Mouse (Mus musculus) right cerebral cortex, adult 2 months (tissue): ENCODE results near the gene Itgb6.

ENCODE experiments used
- DNase-seq, 2 experiments: peaks; one replicate each; pipeline ENCODE4 v3.0.0; 2021 to 2022; ENCODE audit warnings: low spot score in 2 of 2

Gene Itgb6

GRCm38 (mm10) chr2:60722514-60722913 is at the start of gene Itgb6:
Gene Itgb6 (minus strand): TSS chr2:60722643.
- peak; percentile 53 to 60 for DNase-seq

- no peak for DNase-seq
Observed at GRCm38 (mm10) chr2:60766420-60766819, 44.0 kb upstream of the Itgb6 start.

- DNase-seq = no peak
Observed at GRCm38 (mm10) chr2:60756218-60756617, 33.8 kb upstream of the Itgb6 start.

- no peak for DNase-seq
Observed at GRCm38 (mm10) chr2:60755101-60755500, 32.7 kb upstream of the Itgb6 start.

- DNase-seq = no peak
Observed at GRCm38 (mm10) chr2:60751274-60751673, 28.8 kb upstream of the Itgb6 start.

GRCm38 (mm10) chr2:60750591-60750990 is 28.1 kb upstream of the Itgb6 start:
- no peak for DNase-seq

- no peak for DNase-seq
Observed at GRCm38 (mm10) chr2:60748585-60748984, 26.1 kb upstream of the Itgb6 start.

GRCm38 (mm10) chr2:60747590-60747989 is 25.1 kb upstream of the Itgb6 start:
- DNase-seq = no peak

GRCm38 (mm10) chr2:60744674-60745073 is 22.2 kb upstream of the Itgb6 start:
- no peak for DNase-seq

- no peak for DNase-seq
Observed at GRCm38 (mm10) chr2:60739389-60740137, 17.1 kb upstream of the Itgb6 start.

- no peak for DNase-seq
Observed at GRCm38 (mm10) chr2:60730929-60731328, 8.5 kb upstream of the Itgb6 start.

GRCm38 (mm10) chr2:60730024-60730423 is 7.6 kb upstream of the Itgb6 start:
- DNase-seq = no peak

GRCm38 (mm10) chr2:60728902-60729585 is 6.6 kb upstream of the Itgb6 start:
- DNase-seq = no peak

- no peak for DNase-seq
Observed at GRCm38 (mm10) chr2:60724660-60725059, 2.2 kb upstream of the Itgb6 start.

- no peak for DNase-seq
Observed at GRCm38 (mm10) chr2:60722967-60723366, 524 bp upstream of the Itgb6 start.

- peak; percentile 21 to 45 for DNase-seq
Observed at GRCm38 (mm10) chr2:60720906-60721305, 1.5 kb downstream of the Itgb6 start.

GRCm38 (mm10) chr2:60720205-60720604 is 2.2 kb downstream of the Itgb6 start:
- DNase-seq = no peak

- peak; percentile 52 to 57 for DNase-seq
Observed at GRCm38 (mm10) chr2:60717348-60717747, 5.1 kb downstream of the Itgb6 start.

- DNase-seq = no peak
Observed at GRCm38 (mm10) chr2:60716549-60716948, 5.9 kb downstream of the Itgb6 start.

GRCm38 (mm10) chr2:60715771-60716170 is 6.7 kb downstream of the Itgb6 start:
- no peak for DNase-seq

GRCm38 (mm10) chr2:60714971-60715502 is 7.4 kb downstream of the Itgb6 start:
- no peak for DNase-seq

- DNase-seq = no peak
Observed at GRCm38 (mm10) chr2:60714475-60714874, 8.0 kb downstream of the Itgb6 start.

GRCm38 (mm10) chr2:60713857-60714256 is 8.6 kb downstream of the Itgb6 start:
- no peak for DNase-seq
